Mouse (Mus musculus) CH12.LX (cell line): ENCODE data around the gene Lhfpl3. TPM values are rescaled to one million over a fixed set of nuclear protein-coding genes. Genes with fewer than 3 reads are reported as not detected.

Experiments
- DNase-seq: peaks from one replicate; pipeline ENCODE4 v3.0.0-alpha.2; 2013; ENCODE audit errors: extremely low read depth
- H3K27ac ChIP-seq: 2 replicates; pipeline ENCODE4 v1.5.1; 2012; ENCODE audit warnings: low read depth, mild to moderate bottlenecking, control low read depth, moderate library complexity; ENCODE audit not compliant: insufficient read depth
- H3K27me3 ChIP-seq: replicated peaks from 2 replicates; pipeline ENCODE3; 2012; ENCODE audit warnings: inconsistent platforms
- H3K36me3 ChIP-seq, 2 experiments: replicated peaks in 1 of 2; 2 replicates each; pipeline versions ENCODE3 to v1.6.1; 2012; ENCODE audit warnings: inconsistent platforms in 1 of 2, low read length in 1 of 2, mild to moderate bottlenecking in 1 of 2, mixed read lengths in 1 of 2, moderate library complexity in 1 of 2; ENCODE audit not compliant: control insufficient read depth in 1 of 2, insufficient read depth in 1 of 2
- H3K4me1 ChIP-seq, 2 experiments: 2 replicates each; pipeline ENCODE4 v1.6.1; 2012; ENCODE audit warnings: inconsistent platforms in 1 of 2, moderate library complexity in 1 of 2; ENCODE audit not compliant: insufficient read depth in 2 of 2, control insufficient read depth in 1 of 2
- H3K4me2 ChIP-seq: 2 replicates; pipeline ENCODE4 v1.6.1; 2012; ENCODE audit warnings: low read depth, mild to moderate bottlenecking, control low read depth; ENCODE audit not compliant: poor library complexity, insufficient read depth, severe bottlenecking
- H3K4me3 ChIP-seq, 3 experiments: fragments of 150-350 bp in 1 of 3; sonication (generic) in 1 of 3; replicated peaks in 1 of 3; 2 replicates each; pipeline versions ENCODE3 to v1.5.1; 2011 to 2012; ENCODE audit warnings: low read depth in 2 of 3, low read length in 2 of 3, mild to moderate bottlenecking in 2 of 3, moderate library complexity in 2 of 3, control low read depth in 1 of 3, improper control_type of control experiment in 1 of 3, inconsistent platforms in 1 of 3, mixed read lengths in 1 of 3; ENCODE audit not compliant: poor library complexity in 1 of 3
- H3K79me2 ChIP-seq: replicated peaks from 2 replicates; pipeline ENCODE4 v1.6.1; 2012; ENCODE audit warnings: mild to moderate bottlenecking, moderate library complexity; ENCODE audit not compliant: control insufficient read depth, poor library complexity, insufficient read depth, severe bottlenecking; ENCODE audit errors: extremely low read depth
- H3K9ac ChIP-seq: 2 replicates; pipeline ENCODE4 v1.6.1; 2012; ENCODE audit warnings: low read depth, mild to moderate bottlenecking, control low read depth, moderate library complexity; ENCODE audit not compliant: insufficient read depth
- H3K9me3 ChIP-seq: replicated peaks from 2 replicates; pipeline ENCODE3; 2012; ENCODE audit warnings: low read length, inconsistent platforms, mixed read lengths
- CHD2 ChIP-seq: IDR thresholded peaks from 2 replicates; pipeline ENCODE4 v1.6.1; 2011; ENCODE audit warnings: low read length, improper control_type of control experiment
- CTCF ChIP-seq, 2 experiments: IDR thresholded peaks in 1 of 2; conservative IDR thresholded peaks in 1 of 2; 2 replicates each; pipeline ENCODE4 v1.5.1; 2011 to 2012; ENCODE audit warnings: low read depth in 2 of 2, low read length in 2 of 2, improper control_type of control experiment in 1 of 2, inconsistent platforms in 1 of 2, mild to moderate bottlenecking in 1 of 2, moderate library complexity in 1 of 2
- GABPA ChIP-seq: IDR thresholded peaks from 2 replicates; pipeline ENCODE4 v1.6.1; 2012; ENCODE audit warnings: low read depth, low read length, improper control_type of control experiment, inconsistent platforms; ENCODE audit not compliant: insufficient replicate concordance
- JUND ChIP-seq: conservative IDR thresholded peaks from 2 replicates; pipeline ENCODE4 v1.6.1; 2011; ENCODE audit warnings: low read depth, low read length, improper control_type of control experiment
- MXI1 ChIP-seq: IDR thresholded peaks from 2 replicates; pipeline ENCODE4 v1.6.1; 2011; ENCODE audit warnings: mild to moderate bottlenecking, low read depth, low read length, improper control_type of control experiment
- NELFE ChIP-seq: IDR thresholded peaks from 2 replicates; pipeline ENCODE4 v1.6.1; 2011; ENCODE audit warnings: low read depth, low read length, improper control_type of control experiment
- POLR2A ChIP-seq: IDR thresholded peaks from 2 replicates; pipeline ENCODE4 v1.6.1; 2011; ENCODE audit warnings: low read depth, mild to moderate bottlenecking, improper control_type of control experiment, low read length
- RCOR1 ChIP-seq: conservative IDR thresholded peaks from 2 replicates; pipeline ENCODE4 v1.6.1; 2012; ENCODE audit warnings: low read depth, mild to moderate bottlenecking, inconsistent platforms, low read length, improper control_type of control experiment
- TCF12 ChIP-seq: IDR thresholded peaks from 2 replicates; pipeline ENCODE4 v1.6.1; 2014; ENCODE audit warnings: low read depth, mild to moderate bottlenecking, inconsistent platforms, low read length, improper control_type of control experiment
- ZKSCAN1 ChIP-seq: IDR thresholded peaks from 2 replicates; pipeline ENCODE4 v1.6.1; 2012; ENCODE audit warnings: low read depth, inconsistent platforms, low read length, improper control_type of control experiment, borderline replicate concordance
- ZMIZ1 ChIP-seq: IDR thresholded peaks from 2 replicates; pipeline ENCODE4 v1.6.1; 2012; ENCODE audit warnings: low read depth, mild to moderate bottlenecking, inconsistent platforms, low read length, improper control_type of control experiment
- ZNF384 ChIP-seq: IDR thresholded peaks from 2 replicates; pipeline ENCODE4 v1.6.1; 2012; ENCODE audit warnings: low read depth, low read length, improper control_type of control experiment, inconsistent platforms
- dilution Hi-C: fragments of 300-500 bp; cut with MboI; formaldehyde crosslinking; loops from 2 replicates; pipeline ENCODE4 v1.14.3; 2020; ENCODE audit warnings: low sequenced_read_pairs; ENCODE audit not compliant: extremely low pct_unique_long_range_greater_than_20kb, extremely low pct_ligation_motif_present
- in situ Hi-C: fragments of 300-500 bp; cut with MboI; formaldehyde crosslinking; loops from 3 replicates; pipeline ENCODE4 v1.14.3; 2019; ENCODE audit warnings: low sequenced_read_pairs, low pct_ligation_motif_present, low pct_unique_long_range_greater_than_20kb, mixed read lengths
- polyA plus RNA-seq: library from polyadenylated mRNA; unstranded; fragments of >175 nt; gene quantifications from 2 replicates; pipeline ENCODE4 v1.2.1, GENCODE M21; 2012; ENCODE audit warnings: low read depth; ENCODE audit not compliant: insufficient read length
- total RNA-seq, 2 experiments: library from RNA; depleted of rRNA; stranded (reverse); fragments of 300-350 nt in 1 of 2; fragments of >200 nt in 1 of 2; gene quantifications; 2 replicates each; pipeline ENCODE4 v1.2.3; 2012 to 2014

Lhfpl3 gene
- total and polyA plus RNA-seq, 3 experiments, result 0.08 to 0.11 TPM; not detected in 1

DNA sequence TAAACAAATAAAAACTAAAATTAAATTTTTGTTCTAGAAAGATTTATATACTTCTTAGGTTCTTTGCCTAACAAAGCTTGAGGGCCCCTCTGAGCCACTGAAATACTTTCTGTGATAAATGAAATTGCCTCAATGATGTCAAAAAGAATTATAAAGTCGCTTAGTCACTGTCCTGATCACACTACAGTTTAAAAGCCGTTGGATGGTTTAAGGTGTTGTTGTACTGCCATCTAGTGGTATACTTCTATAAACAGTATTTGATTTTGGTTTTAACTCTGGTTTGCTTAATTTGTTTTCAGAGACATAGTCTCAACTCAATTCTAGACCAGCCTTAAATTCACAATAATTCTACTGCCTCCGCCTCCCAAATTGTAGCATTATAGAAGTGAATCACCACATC, 539.0 kb downstream of the Lhfpl3 start (continued):
- peak in 1 of 2 experiments; percentile 80; a peak in 2 of 4 replicates for TF ChIP-seq CTCF (conservative IDR thresholded peaks at IDR 0.05 in 1 of 2, IDR thresholded peaks at IDR 0.05 in 1 of 2; ENCODE audit: low read depth in 2 of 2, low read length in 2 of 2)
- TF ChIP-seq MXI1, result no peak
- TF ChIP-seq JUND, result no peak
- no peak for TF ChIP-seq NELFE
- TF ChIP-seq RCOR1, result no peak
- TF ChIP-seq ZMIZ1, result no peak
- TF ChIP-seq POLR2A, result no peak
- TF ChIP-seq TCF12, result no peak
- no peak for TF ChIP-seq ZKSCAN1
- TF ChIP-seq CHD2, result no peak

DNA sequence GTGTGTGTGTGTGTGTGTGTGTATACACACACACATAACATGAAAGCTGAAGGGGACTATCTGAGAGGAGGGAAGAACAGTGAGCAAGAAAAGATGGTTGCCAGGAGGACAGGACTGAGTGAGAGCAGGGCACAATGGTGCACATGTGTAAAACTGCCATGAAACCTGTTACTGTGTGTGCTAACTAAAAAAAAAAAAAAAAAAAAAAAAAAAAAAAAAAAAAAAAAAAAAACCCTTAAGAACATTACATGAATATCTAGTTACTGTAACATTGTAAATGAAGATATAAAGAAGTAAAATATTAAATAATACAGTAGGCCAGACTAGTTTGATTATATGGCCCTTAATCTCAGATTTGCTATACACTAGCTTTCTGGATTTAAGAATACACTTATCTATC, 543.3 kb downstream of the Lhfpl3 start:
- dilution Hi-C loops (no loop called here), in situ Hi-C loops (loop anchor here (5.0 kb wide), 1 partner anchor 37 kb away; no protein-coding TSS in a partner anchor)
- H3K9ac ChIP-seq, result no peak overlapping the region
- no peak overlapping the region for H3K27ac ChIP-seq
- no peak for DNase-seq
- peaks cover 0 to 17% of the 10 kb centered on the region in 2 experiments; a peak in 2 of 4 replicates for H3K4me1 ChIP-seq
- no peak for TF ChIP-seq GABPA
- peak; percentile 51 for TF ChIP-seq ZNF384
- no peak overlapping the region for H3K4me3 ChIP-seq
- H3K9me3 ChIP-seq, result no peaks in the 10 kb centered on the region
- no peaks in the 10 kb centered on the region for H3K36me3 ChIP-seq
- H3K4me2 ChIP-seq, result no peak overlapping the region
- H3K27me3 ChIP-seq, result no peaks in the 10 kb centered on the region
- no peaks in the 10 kb centered on the region for H3K79me2 ChIP-seq

Other genes with a start within 250 kb of the Lhfpl3 start
- 24.1 and 27.4 TPM in 2 replicates for gene Orc5, start 195.6 kb upstream of the Lhfpl3 start, total RNA-seq (2012; rRNA removed)
- 74.5 and 76.5 TPM in 2 replicates for gene Orc5, start 195.6 kb upstream of the Lhfpl3 start, total RNA-seq (2014; rRNA removed)
- 42.3 and 47.8 TPM in 2 replicates for gene Orc5, start 195.6 kb upstream of the Lhfpl3 start, polyA plus RNA-seq